Mouse (Mus musculus) thymus, adult 2 months (tissue): Measurements from ENCODE around the gene Irf6. TPM values are rescaled to one million over a fixed set of nuclear protein-coding genes. Genes with fewer than 3 reads are reported as not detected.

Experiments
- DNase-seq: peaks from one replicate; pipeline ENCODE4 v3.0.0; 2021
- H3K27ac ChIP-seq: fragments of 200-500 bp; 2 replicates; pipeline ENCODE4 v1.5.1; 2012; ENCODE audit warnings: low read length, control low read depth; ENCODE audit not compliant: control insufficient read depth, insufficient read depth
- H3K27me3 ChIP-seq: fragments of 200-500 bp; 2 replicates; pipeline ENCODE4 v1.6.1; 2012; ENCODE audit warnings: mild to moderate bottlenecking, low read length, moderate library complexity, mixed read lengths; ENCODE audit not compliant: control insufficient read depth, insufficient read depth
- H3K36me3 ChIP-seq: fragments of 200-500 bp; 2 replicates; pipeline ENCODE4 v1.6.1; 2012; ENCODE audit warnings: mild to moderate bottlenecking, low read length, moderate library complexity; ENCODE audit not compliant: control insufficient read depth, insufficient read depth
- H3K4me1 ChIP-seq: fragments of 200-500 bp; replicated peaks from 2 replicates; pipeline ENCODE4 v1.6.1; 2012; ENCODE audit warnings: low read length; ENCODE audit not compliant: control insufficient read depth, insufficient read depth
- H3K4me3 ChIP-seq: fragments of 200-500 bp; 2 replicates; pipeline ENCODE4 v1.5.1; 2012; ENCODE audit warnings: mild to moderate bottlenecking, low read length, control low read depth, moderate library complexity; ENCODE audit not compliant: control insufficient read depth, insufficient read depth
- CTCF ChIP-seq: fragments of 200-500 bp; IDR thresholded peaks from 2 replicates; pipeline ENCODE4 v1.5.1; 2012; ENCODE audit warnings: mild to moderate bottlenecking, control low read depth, low read length, moderate library complexity, borderline replicate concordance; ENCODE audit not compliant: control insufficient read depth, poor library complexity, insufficient read depth; ENCODE audit errors: extremely low read depth
- POLR2A ChIP-seq: fragments of 200-500 bp; IDR thresholded peaks from 2 replicates; pipeline ENCODE4 v1.6.1; 2012; ENCODE audit warnings: mild to moderate bottlenecking, low read length, control low read depth, moderate library complexity; ENCODE audit not compliant: control insufficient read depth, poor library complexity, insufficient read depth; ENCODE audit errors: extremely low read depth
- WGBS: fragments of 180-500 bp; shearing (Covaris S2); methylation state at CpG from one replicate; pipeline ENCODE4 v1.1.7; 2018; 5-methylcytosine and 5-hydroxymethylcytosine counted together
- polyA plus RNA-seq: library from polyadenylated mRNA; depleted of rRNA; stranded (reverse); fragments of >200 nt; gene quantifications from 2 replicates; pipeline ENCODE4 v1.2.3, GENCODE M21; 2012

Irf6 gene
- polyA plus RNA-seq, 1 experiment, result 26.5 TPM

GRCm38 (mm10) chr1:193160317-193161032, 7.6 kb downstream of the Irf6 start:
- no peaks in the 10 kb centered on the region for H3K27me3 ChIP-seq
- WGBS, result 23% methylated on average over 18 of the region's 18 CpGs
- peaks cover 26% of the 10 kb centered on the region for H3K4me1 ChIP-seq
- TF ChIP-seq CTCF (no peak), POLR2A (no peak)
- peak overlapping the region; percentile 91 for H3K27ac ChIP-seq
- H3K4me3 ChIP-seq, result peak overlapping the region; percentile 7; the same call in 1 of the 2 replicates
- DNase-seq, result peak; percentile 68
- H3K36me3 ChIP-seq, result no peaks in the 10 kb centered on the region

GRCm38 (mm10) chr1:193167746-193168145, 14.8 kb downstream of the Irf6 start, which contains the start of gene A130010J15Rik:
Gene A130010J15Rik (plus strand): TSS chr1:193168046.
- Histone ChIP-seq H3K4me3 (no peak within 1 kb of the TSS), H3K36me3 (no peaks in the 10 kb centered on the region), H3K27me3 (no peaks in the 10 kb centered on the region), H3K4me1 (peaks cover 18% of the 10 kb centered on the region), H3K27ac (no peak within 1 kb of the TSS; the same call in 1 of the 2 replicates)
- WGBS, result 95% methylated on average over 3 of the region's 3 CpGs
- TF ChIP-seq POLR2A (no peak), CTCF (no peak)
- DNase-seq, result no peak

GRCm38 (mm10) chr1:193169228-193169627, 16.3 kb downstream of the Irf6 start:
- H3K36me3 ChIP-seq, result no peaks in the 10 kb centered on the region
- peaks cover 18% of the 10 kb centered on the region for H3K4me1 ChIP-seq
- WGBS, result 50% methylated on average over 7 of the region's 7 CpGs
- H3K27me3 ChIP-seq, result no peaks in the 10 kb centered on the region
- DNase-seq, result peak; percentile 57
- no peak for TF ChIP-seq POLR2A
- no peak for TF ChIP-seq CTCF
- no peak overlapping the region for H3K4me3 ChIP-seq
- peak overlapping the region; percentile 85 for H3K27ac ChIP-seq

GRCm38 (mm10) chr1:193169856-193170255, 16.9 kb downstream of the Irf6 start:
- 59% methylated on average over 2 of the region's 2 CpGs for WGBS
- Histone ChIP-seq H3K36me3 (no peaks in the 10 kb centered on the region), H3K4me3 (no peak overlapping the region), H3K27ac (peak overlapping the region; percentile 85; the same call in 1 of the 2 replicates), H3K27me3 (no peaks in the 10 kb centered on the region), H3K4me1 (peaks cover 24% of the 10 kb centered on the region)
- DNase-seq, result peak; percentile 35
- no peak for TF ChIP-seq POLR2A

- H3K4me3 ChIP-seq, result peak overlapping the region; percentile 90
- peaks cover 2% of the 10 kb centered on the region; the same call in 1 of the 2 replicates for H3K36me3 ChIP-seq
- TF ChIP-seq CTCF, result 0 out of 2 replicates have a peak, but pooled peaks have one; percentile 49
- peak; percentile 96 for TF ChIP-seq POLR2A
- H3K4me1 ChIP-seq, result peaks cover 26% of the 10 kb centered on the region
- peak overlapping the region; percentile 88 for H3K27ac ChIP-seq
- no peaks in the 10 kb centered on the region for H3K27me3 ChIP-seq
- DNase-seq, result peak; percentile 98
- WGBS, result under 1% methylated on average over 48 of the region's 48 CpGs
These were observed 20.3 kb downstream of the Irf6 start for GRCm38 (mm10) chr1:193172991-193173809.

- H3K27ac ChIP-seq, result peak overlapping the region; percentile 84
- no peak for DNase-seq
- H3K4me3 ChIP-seq, result peak overlapping the region; percentile 46
- H3K36me3 ChIP-seq, result peaks cover 7% of the 10 kb centered on the region
- H3K4me1 ChIP-seq, result peaks cover 22% of the 10 kb centered on the region
- WGBS, result 13% methylated on average over 9 of the region's 9 CpGs
- TF ChIP-seq POLR2A, result no peak
- no peaks in the 10 kb centered on the region for H3K27me3 ChIP-seq
These were observed 20.9 kb downstream of the Irf6 start for GRCm38 (mm10) chr1:193173810-193174129.
